Mouse (Mus musculus) naive thymus-derived CD4-positive, alpha-beta T cell, adult 2 months (primary cell): ENCODE data around the gene Hmgcs1.
"Not testable (repeated sequence)": the region's sequence is repeated elsewhere in the genome, so short reads cannot be mapped to it uniquely, and the experiment has no call there.

Experiments used
- DNase-seq: peaks from one replicate; pipeline ENCODE4 v3.0.0-alpha.2; 2011; ENCODE audit warnings: low read depth

Gene Hmgcs1

GRCm38 (mm10) chr13:119690039-119690728 is at the start of gene Hmgcs1:
Hmgcs1 (plus strand) TSS chr13:119690379.
- DNase-seq: peak; percentile 99

- peak; percentile 72 for DNase-seq
Observed at GRCm38 (mm10) chr13:119640504-119640903, 49.7 kb upstream of the Hmgcs1 start.

GRCm38 (mm10) chr13:119641145-119641544 is 49.0 kb upstream of the Hmgcs1 start:
- DNase-seq: no peak

- DNase-seq: no peak
Observed at GRCm38 (mm10) chr13:119644769-119645168, 45.4 kb upstream of the Hmgcs1 start.

GRCm38 (mm10) chr13:119646511-119646910 is 43.7 kb upstream of the Hmgcs1 start:
- no peak for DNase-seq

GRCm38 (mm10) chr13:119648891-119649698 is 41.1 kb upstream of the Hmgcs1 start:
- DNase-seq: no peak

GRCm38 (mm10) chr13:119649699-119650046 is 40.5 kb upstream of the Hmgcs1 start:
- no peak for DNase-seq

GRCm38 (mm10) chr13:119654734-119655133 is 35.4 kb upstream of the Hmgcs1 start:
- no peak for DNase-seq

GRCm38 (mm10) chr13:119656246-119656645 is 33.9 kb upstream of the Hmgcs1 start:
- no peak for DNase-seq

- no peak for DNase-seq
Observed at GRCm38 (mm10) chr13:119656846-119657416, 33.2 kb upstream of the Hmgcs1 start.

- DNase-seq: not testable (repeated sequence)
Observed at GRCm38 (mm10) chr13:119661420-119661819, 28.8 kb upstream of the Hmgcs1 start.

GRCm38 (mm10) chr13:119678794-119679193 is 11.4 kb upstream of the Hmgcs1 start:
- no peak for DNase-seq

- DNase-seq: no peak
Observed at GRCm38 (mm10) chr13:119679721-119680120, 10.5 kb upstream of the Hmgcs1 start.

- DNase-seq: no peak
Observed at GRCm38 (mm10) chr13:119681161-119681560, 9.0 kb upstream of the Hmgcs1 start.

- DNase-seq: no peak
Observed at GRCm38 (mm10) chr13:119684416-119685177, 5.6 kb upstream of the Hmgcs1 start.

GRCm38 (mm10) chr13:119689709-119690038 is 505 bp upstream of the Hmgcs1 start:
- no peak for DNase-seq

GRCm38 (mm10) chr13:119690876-119691620 is 869 bp downstream of the Hmgcs1 start:
- peak; percentile 18 for DNase-seq

- DNase-seq: not testable (repeated sequence)
Observed at GRCm38 (mm10) chr13:119691958-119692357, 1.8 kb downstream of the Hmgcs1 start.

- DNase-seq: no peak
Observed at GRCm38 (mm10) chr13:119695676-119696075, 5.5 kb downstream of the Hmgcs1 start.

- DNase-seq: no peak
Observed at GRCm38 (mm10) chr13:119696496-119696895, 6.3 kb downstream of the Hmgcs1 start.

GRCm38 (mm10) chr13:119698436-119698835 is 8.3 kb downstream of the Hmgcs1 start:
- DNase-seq: no peak

GRCm38 (mm10) chr13:119704280-119704679 is 14.1 kb downstream of the Hmgcs1 start:
- no peak for DNase-seq
